Mouse (Mus musculus): ENCODE measurements around the gene Gpr19. TPM values are rescaled to one million over a fixed set of nuclear protein-coding genes. Genes with fewer than 3 reads are reported as not detected.

Gpr19 gene
- total RNA-seq, 2 experiments from 2014 or later, result 26.2 to 28.1 TPM

GRCm38 (mm10) chr6:134923670-134924069 lies 25.3 kb upstream of the Gpr19 start:
- DNase-seq (ENCODE audit: low spot score in 2 of 2), result no peak

- no peak for DNase-seq (ENCODE audit: low spot score in 2 of 2)
Observed at GRCm38 (mm10) chr6:134922511-134923195, 24.3 kb upstream of the Gpr19 start.

GRCm38 (mm10) chr6:134921695-134922510 lies 23.5 kb upstream of the Gpr19 start:
- DNase-seq (ENCODE audit: low spot score in 2 of 2), result no peak

- DNase-seq (ENCODE audit: low spot score in 2 of 2), result peak; percentile 22 to 60
Observed at GRCm38 (mm10) chr6:134921014-134921694, 22.8 kb upstream of the Gpr19 start.

- DNase-seq (ENCODE audit: low spot score in 2 of 2), result peak; percentile 90 to 95
Observed at GRCm38 (mm10) chr6:134920190-134921013, 22.0 kb upstream of the Gpr19 start, which contains the start of gene Cdkn1b. Gene Cdkn1b (plus strand): TSS chr6:134920401.

GRCm38 (mm10) chr6:134919511-134920189 lies 21.3 kb upstream of the Gpr19 start:
- DNase-seq (ENCODE audit: low spot score in 2 of 2), result peak; percentile 5 to 23

GRCm38 (mm10) chr6:134918769-134919168 lies 20.4 kb upstream of the Gpr19 start:
- no peak for DNase-seq (ENCODE audit: low spot score in 2 of 2)

- peak; percentile 18 to 62 for DNase-seq (ENCODE audit: low spot score in 2 of 2)
Observed at GRCm38 (mm10) chr6:134917087-134917486, 18.7 kb upstream of the Gpr19 start.

- no peak for DNase-seq (ENCODE audit: low spot score in 2 of 2)
Observed at GRCm38 (mm10) chr6:134916641-134917040, 18.3 kb upstream of the Gpr19 start.

GRCm38 (mm10) chr6:134914523-134914922 lies 16.1 kb upstream of the Gpr19 start:
- DNase-seq (ENCODE audit: low spot score in 2 of 2), result no peak

GRCm38 (mm10) chr6:134905811-134906210 lies 7.4 kb upstream of the Gpr19 start:
- DNase-seq (ENCODE audit: low spot score in 2 of 2), result no peak

GRCm38 (mm10) chr6:134903891-134904884 lies 5.8 kb upstream of the Gpr19 start:
- DNase-seq (ENCODE audit: low spot score in 2 of 2), result no peak

- DNase-seq (ENCODE audit: low spot score in 2 of 2), result no peak
Observed at GRCm38 (mm10) chr6:134903368-134903767, 5.0 kb upstream of the Gpr19 start.

- DNase-seq (ENCODE audit: low spot score in 2 of 2), result peak; percentile 89 to 95
Observed at GRCm38 (mm10) chr6:134897443-134898094, 809 bp downstream of the Gpr19 start.

GRCm38 (mm10) chr6:134896570-134897436 lies 1.6 kb downstream of the Gpr19 start:
- no peak for DNase-seq (ENCODE audit: low spot score in 2 of 2)

- no peak for DNase-seq (ENCODE audit: low spot score in 2 of 2)
Observed at GRCm38 (mm10) chr6:134890436-134890835, 7.9 kb downstream of the Gpr19 start.

- no peak for DNase-seq (ENCODE audit: low spot score in 2 of 2)
Observed at GRCm38 (mm10) chr6:134889763-134890162, 8.6 kb downstream of the Gpr19 start.
